Mouse (Mus musculus): ENCODE data around the gene Abi3bp.

- no peak for TF ChIP-seq ZNF384 (IDR thresholded peaks at IDR 0.05; ENCODE audit: low read depth, low read length)
- TF ChIP-seq ZC3H11A (IDR thresholded peaks at IDR 0.05; ENCODE audit: borderline replicate concordance, low read depth, low read length), result no peak
- no peak for TF ChIP-seq HCFC1 (IDR thresholded peaks at IDR 0.05; ENCODE audit: borderline replicate concordance, insufficient read depth, low read length)
- TF ChIP-seq CHD2 (IDR thresholded peaks at IDR 0.05; ENCODE audit: low read depth, low read length), result no peak
These were observed 37.4 kb upstream of the Abi3bp start for GRCm38 (mm10) chr16:56440243-56440642.
